Mouse (Mus musculus) ES-Bruce4 (cell line): ENCODE data around the gene Id2. TPM values are rescaled to one million over a fixed set of nuclear protein-coding genes. Genes with fewer than 3 reads are reported as not detected.

Experiments
- H3K27ac ChIP-seq: 2 replicates; pipeline ENCODE4 v1.5.1; 2012; ENCODE audit warnings: low read length, inconsistent platforms; ENCODE audit not compliant: insufficient read depth
- H3K27me3 ChIP-seq: 2 replicates; pipeline ENCODE4 v1.6.1; 2012; ENCODE audit warnings: mild to moderate bottlenecking, low read length, inconsistent platforms; ENCODE audit not compliant: control insufficient read depth, poor library complexity, insufficient read depth, severe bottlenecking
- H3K36me3 ChIP-seq: 2 replicates; pipeline ENCODE4 v1.6.1; 2012; ENCODE audit warnings: inconsistent platforms, mild to moderate bottlenecking, low read length, moderate library complexity; ENCODE audit not compliant: control insufficient read depth, poor library complexity, insufficient read depth, severe bottlenecking
- H3K4me1 ChIP-seq: one replicate; pipeline ENCODE4 v1.8.1; 2011; ENCODE audit warnings: low read length; ENCODE audit not compliant: control insufficient read depth, insufficient read depth
- H3K4me3 ChIP-seq: 2 replicates; pipeline ENCODE4 v1.5.1; 2011; ENCODE audit warnings: low read depth, mild to moderate bottlenecking, low read length
- H3K9ac ChIP-seq: 2 replicates; pipeline ENCODE4 v1.6.1; 2012; ENCODE audit warnings: low read depth, mild to moderate bottlenecking, inconsistent platforms; ENCODE audit not compliant: poor library complexity, severe bottlenecking
- H3K9me3 ChIP-seq: replicated peaks from 2 replicates; pipeline ENCODE4 v1.6.1; 2012; ENCODE audit warnings: mild to moderate bottlenecking, low read length, inconsistent platforms; ENCODE audit not compliant: control insufficient read depth, poor library complexity, insufficient read depth, severe bottlenecking
- CTCF ChIP-seq: IDR thresholded peaks from one replicate; pipeline ENCODE4 v1.8.1; 2011; ENCODE audit warnings: low read depth, low read length
- EP300 ChIP-seq: IDR thresholded peaks from 2 replicates; pipeline ENCODE4 v1.6.1; 2011; ENCODE audit warnings: low read depth, low read length; ENCODE audit not compliant: insufficient read depth
- POLR2A ChIP-seq: IDR thresholded peaks from one replicate; pipeline ENCODE4 v1.8.1; 2011; ENCODE audit warnings: low read length; ENCODE audit not compliant: insufficient read depth
- polyA plus RNA-seq: library from polyadenylated mRNA; stranded (reverse); fragments of >200 nt; gene quantifications from 2 replicates; pipeline ENCODE4 v1.2.4, GENCODE M21; 2011; ENCODE audit warnings: low read depth; ENCODE audit not compliant: missing spikeins, insufficient read depth, insufficient read length

Gene Id2
- polyA plus RNA-seq, 1 experiment, result 67.0 TPM

DNA sequence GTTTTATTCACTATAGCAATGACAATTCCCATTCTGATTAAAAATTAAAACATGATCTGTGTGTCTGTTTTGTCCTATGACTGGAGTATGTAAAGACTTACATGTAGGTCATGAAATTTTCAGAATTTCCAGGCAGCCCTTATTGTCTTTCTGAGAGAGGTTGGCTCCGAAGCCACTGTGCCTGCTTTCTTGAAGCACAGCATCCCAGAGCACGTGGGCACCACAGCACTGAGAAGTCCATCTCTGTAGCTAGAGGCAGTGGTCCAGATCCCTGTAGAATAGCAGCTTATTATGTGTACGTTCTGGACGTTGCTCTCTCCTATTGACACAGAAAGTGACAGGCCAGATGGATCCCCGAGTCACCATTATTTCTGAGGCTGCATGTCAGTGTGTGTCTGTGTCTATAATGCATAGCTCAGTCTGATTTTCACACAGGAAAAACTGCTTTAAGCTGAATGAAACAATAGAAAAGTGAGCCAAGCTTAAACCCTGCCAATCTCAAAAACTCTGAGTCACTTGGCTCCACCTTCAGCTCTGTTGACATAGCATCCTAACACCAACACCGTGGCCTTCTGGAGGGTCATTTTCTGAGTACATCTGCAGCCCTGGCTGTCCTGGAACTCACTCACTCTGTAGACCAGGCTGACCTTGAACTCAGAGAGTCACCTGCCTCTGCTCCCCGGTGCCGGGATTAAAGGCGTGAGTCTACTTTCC, 37.3 kb downstream of the Id2 start:
- Histone ChIP-seq H3K4me1 (peaks cover 1% of the 10 kb centered on the region), H3K4me3 (no peak overlapping the region), H3K27ac (no peak overlapping the region), H3K9me3 (no peaks in the 10 kb centered on the region), H3K9ac (no peak overlapping the region), H3K27me3 (no peaks in the 10 kb centered on the region), H3K36me3 (no peaks in the 10 kb centered on the region)
- TF ChIP-seq CTCF, result no peak

DNA sequence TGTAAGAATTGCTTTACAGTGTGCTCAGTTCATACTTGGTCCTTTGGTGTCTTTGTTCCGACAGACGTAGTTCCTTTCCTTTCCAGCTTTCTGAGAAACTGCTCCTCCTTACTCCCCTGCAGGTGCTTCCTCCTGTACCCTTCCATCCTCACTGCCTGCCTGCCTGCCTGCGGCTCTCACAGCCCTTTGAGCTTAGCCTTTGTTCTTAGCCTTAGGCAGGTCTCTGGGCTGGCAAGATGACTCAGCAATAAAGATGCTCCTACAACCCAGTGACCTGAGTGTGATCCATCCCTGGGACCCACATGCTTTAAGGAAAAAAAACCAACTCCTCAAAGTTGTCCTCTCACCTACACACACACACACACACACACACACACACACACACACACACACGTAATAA, 42.0 kb downstream of the Id2 start:
- no peak overlapping the region for H3K9ac ChIP-seq
- H3K4me1 ChIP-seq, result peaks cover 7% of the 10 kb centered on the region
- no peaks in the 10 kb centered on the region for H3K27me3 ChIP-seq
- H3K4me3 ChIP-seq, result no peak overlapping the region
- no peaks in the 10 kb centered on the region; the same call in 1 of the 2 replicates for H3K9me3 ChIP-seq
- no peaks in the 10 kb centered on the region for H3K36me3 ChIP-seq
- H3K27ac ChIP-seq, result no peak overlapping the region; the same call in 1 of the 2 replicates
- TF ChIP-seq POLR2A (no peak), CTCF (no peak), EP300 (peak; percentile 91)

DNA sequence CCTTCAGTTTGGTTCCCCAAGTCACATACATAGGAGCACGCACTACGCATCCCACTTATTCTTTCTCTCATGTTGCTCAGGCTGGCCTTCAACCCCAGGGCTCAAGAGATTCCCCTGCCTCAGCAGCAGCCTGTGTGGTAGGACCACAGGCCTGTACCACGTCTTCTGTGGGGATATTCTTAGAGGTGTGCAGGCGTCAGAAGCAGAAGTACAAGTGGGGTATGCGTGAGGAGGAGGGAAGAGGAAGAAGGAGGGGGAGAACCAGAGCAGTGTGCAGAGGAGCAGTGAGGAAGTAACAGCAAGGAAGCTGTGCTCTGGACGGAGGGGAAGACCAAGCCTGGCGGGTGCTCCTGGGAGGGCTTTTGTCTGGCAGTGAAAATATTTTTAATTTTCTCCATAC, 42.4 kb downstream of the Id2 start:
- Histone ChIP-seq H3K4me3 (no peak overlapping the region), H3K27me3 (no peaks in the 10 kb centered on the region), H3K9me3 (no peaks in the 10 kb centered on the region; the same call in 1 of the 2 replicates), H3K27ac (peak overlapping the region; percentile 39), H3K9ac (no peak overlapping the region), H3K4me1 (peaks cover 5% of the 10 kb centered on the region), H3K36me3 (no peaks in the 10 kb centered on the region)
- TF ChIP-seq EP300, result no peak
- TF ChIP-seq POLR2A, result no peak
- no peak for TF ChIP-seq CTCF

GRCm38 (mm10) chr12:25049253-25049652, 47.7 kb downstream of the Id2 start:
- Histone ChIP-seq H3K27ac (no peak overlapping the region), H3K27me3 (no peaks in the 10 kb centered on the region), H3K4me3 (no peak overlapping the region), H3K4me1 (peaks cover 2% of the 10 kb centered on the region), H3K9me3 (no peaks in the 10 kb centered on the region; the same call in 1 of the 2 replicates), H3K9ac (no peak overlapping the region), H3K36me3 (no peaks in the 10 kb centered on the region)
- TF ChIP-seq EP300 (no peak), POLR2A (no peak), CTCF (no peak)

- no peaks in the 10 kb centered on the region for H3K27me3 ChIP-seq
- H3K4me1 ChIP-seq, result no peaks in the 10 kb centered on the region
- TF ChIP-seq CTCF, result no peak
- TF ChIP-seq POLR2A, result no peak
- TF ChIP-seq EP300, result no peak
- no peak overlapping the region for H3K4me3 ChIP-seq
- no peak overlapping the region for H3K27ac ChIP-seq
- H3K9me3 ChIP-seq, result no peaks in the 10 kb centered on the region
- H3K9ac ChIP-seq, result no peak overlapping the region
- no peaks in the 10 kb centered on the region for H3K36me3 ChIP-seq
Measured at GRCm38 (mm10) chr12:25044579-25044978, 52.4 kb downstream of the Id2 start.

DNA sequence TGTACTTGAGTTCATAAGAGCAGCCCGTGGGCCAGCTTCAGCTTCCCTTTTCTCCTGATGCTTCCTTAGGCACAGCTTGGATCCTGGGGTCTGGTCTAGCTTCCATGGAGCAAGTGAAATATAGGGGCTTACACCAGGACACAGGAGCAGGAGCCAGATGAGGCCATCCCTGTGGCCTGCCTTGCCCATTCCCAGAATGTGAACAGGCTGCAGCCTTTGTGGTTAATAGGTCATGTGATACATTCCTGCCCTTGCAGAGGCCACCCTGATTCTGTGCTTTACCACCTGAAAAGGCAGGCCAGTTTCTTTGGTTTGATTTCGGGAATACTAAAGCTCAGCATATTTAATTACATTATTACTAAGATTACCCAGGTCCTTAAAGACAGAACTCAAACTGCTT, 52.9 kb downstream of the Id2 start:
- H3K4me3 ChIP-seq, result no peak overlapping the region
- no peak for TF ChIP-seq CTCF
- no peak for TF ChIP-seq EP300
- TF ChIP-seq POLR2A, result no peak
- no peaks in the 10 kb centered on the region for H3K9me3 ChIP-seq
- no peak overlapping the region for H3K9ac ChIP-seq
- no peak overlapping the region for H3K27ac ChIP-seq
- no peaks in the 10 kb centered on the region for H3K36me3 ChIP-seq
- H3K4me1 ChIP-seq, result no peaks in the 10 kb centered on the region
- H3K27me3 ChIP-seq, result no peaks in the 10 kb centered on the region

Other genes starting within 250 kb of the Id2 start
- 42.2 and 44.5 TPM in 2 replicates for gene Kidins220, start 122.2 kb downstream of the Id2 start, polyA plus RNA-seq